Mouse (Mus musculus) ovary, postnatal 36 days (tissue): ENCODE results near the gene Glra1.
"Not testable (repeated sequence)": the region's sequence is repeated elsewhere in the genome, so short reads cannot be mapped to it uniquely, and the experiment has no call there.

Source experiments
- DNase-seq: peaks from one replicate; pipeline ENCODE4 v3.0.0; 2022; ENCODE audit warnings: low spot score, mixed read lengths

The Glra1 gene

DNA sequence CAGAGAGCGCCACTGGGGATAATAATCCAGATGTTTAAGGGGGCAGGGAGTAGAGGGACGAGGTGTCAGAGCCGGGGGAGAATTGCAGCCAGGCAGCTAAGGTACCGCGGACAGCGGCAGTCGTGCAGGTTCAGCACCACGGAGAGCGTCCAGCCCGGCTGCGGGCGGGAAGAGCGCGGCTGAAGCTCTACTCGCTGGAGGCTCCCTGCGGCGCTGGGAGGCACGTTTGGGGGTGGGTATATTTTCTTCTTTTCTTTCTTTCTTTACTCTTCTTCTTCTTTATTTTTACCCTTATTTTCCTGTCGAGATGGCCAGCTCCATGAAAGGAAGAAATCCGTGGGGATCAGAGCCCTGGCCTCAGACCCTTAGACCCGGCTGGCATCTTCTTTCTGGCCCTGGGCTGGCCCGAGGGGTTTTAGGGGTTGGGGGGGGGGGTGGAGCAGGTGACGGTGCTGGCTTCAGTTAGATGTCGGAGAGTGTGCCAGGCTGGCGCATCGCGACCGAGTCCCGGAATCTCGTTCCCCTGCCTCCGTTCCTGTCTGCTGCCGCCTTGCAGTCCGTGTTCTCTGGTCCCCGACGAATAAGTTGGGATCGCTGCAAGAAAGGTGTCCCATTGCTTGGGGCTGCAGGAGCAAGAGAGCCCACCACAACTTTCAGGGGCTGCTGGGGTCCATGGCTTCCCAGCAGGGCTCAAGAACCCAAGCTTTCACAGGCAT, at the start of gene Glra1:
TSS of gene Glra1 (minus strand) at position 391 of the 716 bp plus-strand sequence.
- DNase-seq: peak; percentile 80

GRCm38 (mm10) chr11:55636961-55637360, 29.0 kb upstream of the Glra1 start:
- no peak for DNase-seq

DNA sequence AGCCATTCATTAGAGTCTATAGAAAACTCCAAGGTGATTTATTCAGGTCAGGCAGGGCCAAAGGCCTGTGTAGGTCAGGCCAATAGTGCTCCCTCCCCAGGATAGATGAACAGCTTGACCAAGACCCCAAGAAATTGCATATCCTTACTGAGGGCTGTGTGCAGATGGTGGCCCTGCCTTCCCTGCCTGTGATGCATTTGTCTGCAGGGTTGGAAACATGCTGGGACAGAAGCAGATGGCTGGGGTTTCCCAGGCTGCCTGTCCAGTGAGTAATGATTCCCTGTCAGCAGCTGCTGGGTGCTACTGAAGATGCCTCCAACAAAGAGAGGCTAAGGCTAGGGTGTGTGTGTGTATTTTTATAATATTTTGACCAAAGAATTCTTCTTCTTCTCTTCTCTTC, 25.9 kb upstream of the Glra1 start:
- no peak for DNase-seq

DNA sequence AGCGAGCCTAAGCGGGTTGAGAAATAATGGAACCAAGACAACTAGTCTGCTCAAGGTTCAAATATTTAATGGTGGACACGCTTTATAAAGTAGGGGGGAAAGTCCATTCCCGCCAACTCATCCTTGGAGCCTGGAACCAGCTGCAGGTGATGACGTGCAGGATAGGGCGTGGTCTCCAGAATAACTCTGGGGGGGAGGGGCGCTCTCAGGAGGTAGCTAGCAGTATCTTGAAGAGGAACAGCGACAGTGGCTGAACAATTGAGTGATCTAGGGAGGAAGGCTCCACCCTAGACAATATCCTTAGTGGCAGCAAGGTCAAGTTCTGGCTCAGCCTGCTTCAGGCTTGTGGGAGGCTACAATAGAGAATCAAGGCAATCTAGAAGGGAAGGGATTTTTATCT, 6.6 kb upstream of the Glra1 start:
- DNase-seq: not testable (repeated sequence)

GRCm38 (mm10) chr11:55608524-55608920, 524 bp upstream of the Glra1 start:
- no peak for DNase-seq

- no peak for DNase-seq
These were observed 761 bp downstream of the Glra1 start for GRCm38 (mm10) chr11:55607066-55607807.

DNA sequence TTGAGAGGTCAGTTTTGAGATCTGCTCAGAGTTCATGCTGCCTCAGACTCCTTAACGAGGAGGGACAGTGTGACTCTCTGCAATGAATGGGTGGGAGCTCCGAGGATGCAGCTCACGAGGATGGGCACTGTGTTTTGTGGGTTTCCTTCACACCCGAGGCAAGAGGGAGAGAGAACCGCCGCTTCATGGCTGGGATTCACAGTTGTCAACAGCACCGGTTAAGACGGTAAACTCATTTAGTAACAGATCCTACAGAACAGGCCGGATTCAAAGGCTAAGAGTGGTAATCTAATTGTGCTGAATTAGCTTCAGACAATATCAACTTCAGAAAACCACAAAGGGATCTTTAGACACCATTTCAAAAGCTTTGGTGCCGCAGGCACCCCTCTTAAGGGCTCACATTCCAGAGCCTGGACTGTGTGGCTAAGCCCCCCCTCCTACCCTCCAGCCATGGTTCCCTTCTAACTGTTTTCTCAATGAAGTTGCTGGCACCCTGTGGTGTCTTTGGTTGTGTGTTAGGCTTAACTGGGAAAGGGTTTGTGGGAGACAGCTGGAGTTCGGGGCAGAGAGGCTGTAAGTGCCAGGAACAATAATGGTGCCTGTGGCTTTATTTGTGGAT, 6.4 kb downstream of the Glra1 start:
- no peak for DNase-seq

DNA sequence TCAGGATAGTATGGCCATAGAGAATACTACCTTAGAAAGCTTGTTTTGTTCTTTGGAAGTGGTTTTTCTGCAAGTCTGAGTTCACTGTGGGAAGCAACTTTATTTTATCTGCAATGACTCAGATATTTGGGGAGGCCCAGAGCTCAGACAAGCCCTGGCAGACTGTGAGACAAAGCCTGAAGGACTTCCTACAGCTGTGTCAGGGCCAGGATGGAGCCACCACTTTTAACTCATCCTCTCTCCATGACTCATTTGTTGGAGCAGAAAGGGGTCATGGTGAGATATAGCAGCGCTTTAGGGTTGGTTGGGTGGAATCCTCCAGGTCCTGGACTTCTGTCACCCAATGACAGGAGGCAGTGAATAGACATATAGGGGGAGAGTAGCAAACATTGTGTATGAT, 12.3 kb downstream of the Glra1 start:
- no peak for DNase-seq

- DNase-seq: no peak
These were observed 13.6 kb downstream of the Glra1 start for GRCm38 (mm10) chr11:55594411-55594810.

GRCm38 (mm10) chr11:55591194-55591593, 16.8 kb downstream of the Glra1 start:
- DNase-seq: no peak

- DNase-seq: no peak
These were observed 18.4 kb downstream of the Glra1 start for GRCm38 (mm10) chr11:55589376-55590167.

- DNase-seq: no peak
These were observed 33.6 kb downstream of the Glra1 start for GRCm38 (mm10) chr11:55574397-55574796.

GRCm38 (mm10) chr11:55571144-55571543, 36.9 kb downstream of the Glra1 start:
- peak; percentile 10 for DNase-seq

- no peak for DNase-seq
These were observed 41.5 kb downstream of the Glra1 start for GRCm38 (mm10) chr11:55566309-55567099.

DNA sequence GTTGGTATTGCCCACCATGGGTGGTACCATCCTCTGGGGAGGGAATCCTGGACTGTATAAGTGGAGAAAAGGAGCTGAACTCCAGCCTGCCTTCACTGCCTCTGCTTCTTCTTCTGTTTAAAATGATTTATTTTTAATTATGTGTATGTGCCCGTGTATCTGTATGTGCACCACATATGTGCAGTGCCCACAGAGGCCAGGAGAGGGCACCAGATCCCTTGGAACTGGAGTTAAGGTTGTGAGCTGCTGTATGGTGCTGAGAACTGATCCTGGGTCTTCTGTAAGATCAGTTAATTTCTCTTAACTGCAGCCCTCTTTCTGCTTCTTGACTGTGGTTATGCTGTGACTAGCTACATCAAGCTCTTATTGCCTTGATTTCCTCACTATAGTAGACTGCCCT, 62.3 kb downstream of the Glra1 start:
- DNase-seq: no peak

DNA sequence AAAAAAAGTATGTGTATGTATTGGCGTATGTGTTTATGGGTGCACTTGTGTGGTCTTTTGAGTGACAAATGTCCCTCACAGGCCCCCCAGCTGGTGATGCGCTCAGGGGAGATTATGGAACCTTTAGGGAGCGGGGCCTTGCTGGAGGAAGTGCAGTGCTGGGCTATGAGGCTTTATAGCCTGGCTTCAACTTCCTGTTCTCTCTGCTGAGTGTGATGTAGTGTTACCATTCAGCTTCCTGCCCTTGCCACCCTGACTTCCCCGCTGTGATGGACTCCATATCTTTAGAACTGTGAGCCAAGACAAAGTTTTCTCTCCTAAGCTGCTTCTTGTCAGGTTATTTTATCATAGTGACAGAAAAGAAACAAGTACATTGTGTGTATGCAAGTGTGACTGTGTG, 65.3 kb downstream of the Glra1 start:
- DNase-seq: no peak

DNA sequence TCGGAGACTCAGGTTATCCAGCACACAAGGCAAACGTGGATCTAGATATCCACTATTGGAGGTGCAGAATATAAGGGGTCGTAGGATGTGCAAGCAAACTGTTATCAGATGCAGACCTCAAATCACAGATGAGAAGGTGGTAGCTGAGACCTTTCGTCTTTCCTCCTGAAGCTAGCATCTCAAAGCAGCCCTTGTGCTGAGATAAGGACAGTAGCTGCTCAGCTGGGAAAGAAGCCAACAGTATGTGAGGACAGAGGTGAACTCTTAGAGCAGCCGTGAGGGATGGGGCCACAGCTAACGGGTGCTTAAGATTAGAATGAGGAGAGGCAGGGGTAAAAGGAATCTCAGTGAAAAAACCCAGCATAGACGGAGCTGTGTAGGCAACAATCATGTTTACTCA, 65.9 kb downstream of the Glra1 start:
- DNase-seq: no peak

- no peak for DNase-seq
These were observed 73.2 kb downstream of the Glra1 start for GRCm38 (mm10) chr11:55534766-55535165.

DNA sequence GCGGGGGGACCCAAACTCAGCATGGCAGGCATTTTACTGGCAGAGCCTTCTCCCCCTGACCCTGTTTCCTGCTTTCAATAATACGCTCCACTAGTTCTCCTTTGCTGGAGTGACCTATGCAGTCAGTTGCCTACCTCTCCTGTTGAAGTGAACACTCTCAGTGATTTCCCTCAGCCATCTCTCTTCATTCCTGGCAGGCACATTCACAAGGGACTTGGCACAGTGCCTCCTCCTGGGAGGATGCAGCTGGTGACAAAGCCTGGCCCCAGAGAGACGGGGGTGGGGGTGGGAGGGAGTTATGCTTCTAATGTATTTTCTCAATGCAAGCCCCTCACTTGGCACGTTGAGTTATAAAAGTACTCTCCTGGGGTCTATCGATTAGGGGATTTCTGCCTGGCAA, 74.6 kb downstream of the Glra1 start:
- no peak for DNase-seq

DNA sequence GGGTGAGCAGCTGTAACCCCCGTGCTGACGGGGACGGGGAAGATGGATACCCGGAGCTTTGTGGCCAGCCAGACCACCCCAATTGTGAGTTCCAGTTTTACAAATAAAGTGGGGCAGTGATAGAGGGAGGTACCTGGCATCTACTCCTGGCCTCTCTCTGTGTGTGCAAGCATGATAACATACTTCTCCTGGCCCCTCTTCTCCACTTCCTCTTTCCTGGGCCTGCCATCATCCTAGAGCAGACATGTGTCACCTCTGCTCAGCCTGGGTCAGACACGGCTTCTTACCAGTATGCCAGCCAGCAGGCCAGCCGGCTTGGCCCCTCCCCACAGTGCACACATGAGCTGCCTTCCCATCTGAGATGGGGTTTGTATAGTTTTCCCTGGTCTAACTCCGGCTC, 77.3 kb downstream of the Glra1 start:
- no peak for DNase-seq
